Mouse (Mus musculus) G1E (cell line): ENCODE data around the gene Tekt4.

ENCODE experiments used
- CTCF ChIP-seq: IDR thresholded peaks from 2 replicates; pipeline ENCODE4 v1.5.1; 2012; ENCODE audit warnings: low read depth, low read length, inconsistent platforms, mixed read lengths
- GATA1 ChIP-seq: IDR thresholded peaks from 2 replicates; pipeline ENCODE4 v1.6.1; 2012; ENCODE audit warnings: borderline replicate concordance, low read length, inconsistent platforms, mixed read lengths
- TAL1 ChIP-seq: conservative IDR thresholded peaks from 2 replicates; pipeline ENCODE4 v1.6.1; 2012; ENCODE audit warnings: low read depth, low read length, inconsistent platforms, mixed read lengths

DNA sequence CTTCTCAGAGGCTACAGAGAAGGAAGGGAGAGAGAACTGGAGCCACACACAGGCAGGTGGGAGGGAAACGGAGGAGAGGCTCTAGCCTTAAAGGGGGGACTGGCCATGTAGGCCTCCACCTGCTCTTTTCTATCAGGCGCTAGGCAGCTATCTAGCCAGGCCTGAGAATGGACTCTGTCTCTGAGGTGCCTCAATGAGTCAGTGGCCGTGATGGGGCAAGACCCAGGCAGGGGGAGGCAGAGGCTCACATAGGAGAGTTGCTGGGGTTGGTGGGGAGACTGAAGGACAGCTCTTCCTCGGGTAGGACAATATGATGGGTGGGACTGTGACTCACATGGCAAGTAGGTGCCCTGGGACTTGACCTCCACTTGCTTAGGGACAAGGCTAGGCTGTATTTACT lies 4.1 kb upstream of the Tekt4 start:
- TF ChIP-seq CTCF: no peak
- TF ChIP-seq GATA1: no peak
- no peak for TF ChIP-seq TAL1
